Mouse (Mus musculus) kidney, postnatal 10 days (tissue): Measurements from ENCODE around the gene Spats2l.

Source experiments
- DNase-seq: peaks from one replicate; pipeline ENCODE4 v3.0.0; 2021; ENCODE audit warnings: mixed read lengths

Spats2l gene

GRCm38 (mm10) chr1:57901494-57901893 lies 127.5 kb downstream of the Spats2l start:
- no peak for DNase-seq

GRCm38 (mm10) chr1:57903793-57904192 lies 129.8 kb downstream of the Spats2l start:
- no peak for DNase-seq

- no peak for DNase-seq
These were observed 131.9 kb downstream of the Spats2l start for GRCm38 (mm10) chr1:57905912-57906311.

- peak; percentile 25 for DNase-seq
These were observed 132.3 kb downstream of the Spats2l start for GRCm38 (mm10) chr1:57906312-57906711.

- no peak for DNase-seq
These were observed 137.6 kb downstream of the Spats2l start for GRCm38 (mm10) chr1:57911561-57911960.

- no peak for DNase-seq
These were observed 143.4 kb downstream of the Spats2l start for GRCm38 (mm10) chr1:57917342-57917741.

GRCm38 (mm10) chr1:57918567-57918966 lies 144.6 kb downstream of the Spats2l start:
- DNase-seq = peak; percentile 21

- no peak for DNase-seq
These were observed 160.3 kb downstream of the Spats2l start for GRCm38 (mm10) chr1:57934287-57934686.

GRCm38 (mm10) chr1:57940691-57941090 lies 166.7 kb downstream of the Spats2l start:
- DNase-seq = no peak

- no peak for DNase-seq
These were observed 167.1 kb downstream of the Spats2l start for GRCm38 (mm10) chr1:57941095-57941494.

GRCm38 (mm10) chr1:57941734-57942133 lies 167.8 kb downstream of the Spats2l start:
- DNase-seq = no peak

GRCm38 (mm10) chr1:57942215-57942614 lies 168.3 kb downstream of the Spats2l start:
- no peak for DNase-seq

- DNase-seq = no peak
These were observed 173.8 kb downstream of the Spats2l start for GRCm38 (mm10) chr1:57947552-57948347.

GRCm38 (mm10) chr1:57949195-57949594 lies 175.2 kb downstream of the Spats2l start:
- peak; percentile 21 for DNase-seq

- DNase-seq = no peak
These were observed 175.8 kb downstream of the Spats2l start for GRCm38 (mm10) chr1:57949716-57950115.

- DNase-seq = no peak
These were observed 178.5 kb downstream of the Spats2l start for GRCm38 (mm10) chr1:57952509-57952908.

- no peak for DNase-seq
These were observed 179.8 kb downstream of the Spats2l start for GRCm38 (mm10) chr1:57953586-57954375.

GRCm38 (mm10) chr1:57954376-57954765 lies 180.4 kb downstream of the Spats2l start:
- DNase-seq = no peak

- DNase-seq = no peak
These were observed 181.8 kb downstream of the Spats2l start for GRCm38 (mm10) chr1:57955774-57956173.

GRCm38 (mm10) chr1:57969327-57970271 lies 195.6 kb downstream of the Spats2l start:
- peak; percentile 98 for DNase-seq

- no peak for DNase-seq
These were observed 197.6 kb downstream of the Spats2l start for GRCm38 (mm10) chr1:57971588-57971987.

GRCm38 (mm10) chr1:57976860-57977259 lies 202.9 kb downstream of the Spats2l start:
- DNase-seq = no peak
